Mouse (Mus musculus) megakaryocyte progenitor cell, adult 5-6 weeks (primary cell): ENCODE data around the gene Wnt10b. TPM values are rescaled to one million over a fixed set of nuclear protein-coding genes. Genes with fewer than 3 reads are reported as not detected.

Source experiments
- ATAC-seq: replicated peaks from 2 replicates; pipeline ENCODE4 v1.8.0; 2016; ENCODE audit warnings: mild to moderate bottlenecking, moderate TSS enrichment, inconsistent platforms; ENCODE audit not compliant: poor library complexity
- total RNA-seq, 2 experiments: library from RNA; stranded (forward) in 1 of 2; stranded (reverse) in 1 of 2; fragments of 157-497, 149-512 nt in 1 of 2; fragments of 200-1000 nt in 1 of 2; gene quantifications; 2 replicates each; pipeline versions ENCODE4 v1.2.3 to v1.2.4; 2015 to 2017

Wnt10b gene
- total RNA-seq, 2 experiments from 2014 or later, result 0.54 TPM; not detected in 1

- peak; percentile 49 for ATAC-seq
Observed at GRCm38 (mm10) chr15:98733370-98733769, 44.6 kb downstream of the Wnt10b start.

GRCm38 (mm10) chr15:98732006-98732531 is 45.9 kb downstream of the Wnt10b start:
- no peak for ATAC-seq

GRCm38 (mm10) chr15:98730790-98731189 is 47.2 kb downstream of the Wnt10b start:
- no peak for ATAC-seq

GRCm38 (mm10) chr15:98729791-98730545 is 48.0 kb downstream of the Wnt10b start:
- no peak for ATAC-seq

- ATAC-seq, result no peak
Observed at GRCm38 (mm10) chr15:98728366-98728765, 49.6 kb downstream of the Wnt10b start.

GRCm38 (mm10) chr15:98727443-98728321 is 50.3 kb downstream of the Wnt10b start, which contains the start of gene Fkbp11:
Gene Fkbp11 (minus strand): TSS chr15:98728198.
- peak; percentile 81 for ATAC-seq

GRCm38 (mm10) chr15:98726746-98727145 is 51.2 kb downstream of the Wnt10b start:
- ATAC-seq, result no peak

- no peak for ATAC-seq
Observed at GRCm38 (mm10) chr15:98726079-98726478, 51.9 kb downstream of the Wnt10b start.

- no peak for ATAC-seq
Observed at GRCm38 (mm10) chr15:98724441-98724840, 53.5 kb downstream of the Wnt10b start.

- peak; percentile 67 for ATAC-seq
Observed at GRCm38 (mm10) chr15:98722854-98723253, 55.1 kb downstream of the Wnt10b start.

- no peak for ATAC-seq
Observed at GRCm38 (mm10) chr15:98722191-98722590, 55.8 kb downstream of the Wnt10b start.

Other genes with a start within 250 kb of the Wnt10b start
- gene Kansl2, start 243.9 kb downstream of the Wnt10b start, total RNA-seq (2015), result 65.7 and 68.6 TPM in 2 replicates
- gene Kansl2, start 243.9 kb downstream of the Wnt10b start, total RNA-seq (2017), result 60.1 and 62.8 TPM in 2 replicates
- 47.1 and 57.8 TPM in 2 replicates for gene Ccnt1, start 207.2 kb downstream of the Wnt10b start, total RNA-seq (2015)
- gene Ccnt1, start 207.2 kb downstream of the Wnt10b start, total RNA-seq (2017), result 54.1 and 62.5 TPM in 2 replicates
- not detected in 2 replicates for gene 4930415O20Rik, start 207.1 kb downstream of the Wnt10b start, total RNA-seq (2015)
- not detected in 2 replicates for gene 4930415O20Rik, start 207.1 kb downstream of the Wnt10b start, total RNA-seq (2017)
- gene Adcy6, start 168.1 kb downstream of the Wnt10b start, total RNA-seq (2015), result 2.2 and 3.1 TPM in 2 replicates
- 6.7 and 7.7 TPM in 2 replicates for gene Adcy6, start 168.1 kb downstream of the Wnt10b start, total RNA-seq (2017)
- not detected in 2 replicates for gene Cacnb3, start 147.3 kb downstream of the Wnt10b start, total RNA-seq (2015)
- not detected in 2 replicates for gene Cacnb3, start 147.3 kb downstream of the Wnt10b start, total RNA-seq (2017)
- 22.1 and 25.0 TPM in 2 replicates for gene Ddx23, start 115.3 kb downstream of the Wnt10b start, total RNA-seq (2015)
- 88.0 and 121 TPM in 2 replicates for gene Ddx23, start 115.3 kb downstream of the Wnt10b start, total RNA-seq (2017)
- gene Rnd1, start 100.7 kb downstream of the Wnt10b start, total RNA-seq (2015), result 1.1 and 1.7 TPM in 2 replicates
- 3.3 and 3.5 TPM in 2 replicates for gene Rnd1, start 100.7 kb downstream of the Wnt10b start, total RNA-seq (2017)
- not detected in 2 replicates for gene Ccdc65, start 69.9 kb downstream of the Wnt10b start, total RNA-seq (2015)
- gene Ccdc65, start 69.9 kb downstream of the Wnt10b start, total RNA-seq (2017), result not detected in 2 replicates
- gene Fkbp11, start 50.0 kb downstream of the Wnt10b start, total RNA-seq (2015), result 45.2 and 50.0 TPM in 2 replicates
- 35.5 and 62.3 TPM in 2 replicates for gene Fkbp11, start 50.0 kb downstream of the Wnt10b start, total RNA-seq (2017)
- 32.3 and 35.2 TPM in 2 replicates for gene Arf3, start 14.9 kb downstream of the Wnt10b start, total RNA-seq (2015)
- 32.2 and 36.9 TPM in 2 replicates for gene Arf3, start 14.9 kb downstream of the Wnt10b start, total RNA-seq (2017)
- gene Wnt1, start 11.7 kb upstream of the Wnt10b start, total RNA-seq (2015), result not detected in 2 replicates
- gene Wnt1, start 11.7 kb upstream of the Wnt10b start, total RNA-seq (2017), result not detected in 2 replicates
- not detected in 2 replicates for gene Ddn, start 31.3 kb upstream of the Wnt10b start, total RNA-seq (2015)
- gene Ddn, start 31.3 kb upstream of the Wnt10b start, total RNA-seq (2017), result under 0.01 and 0.10 TPM in 2 replicates
- gene Prkag1, start 53.4 kb upstream of the Wnt10b start, total RNA-seq (2015), result 38.4 and 50.6 TPM in 2 replicates
- 97.3 and 105 TPM in 2 replicates for gene Prkag1, start 53.4 kb upstream of the Wnt10b start, total RNA-seq (2017)
- gene Kmt2d, start 93.1 kb upstream of the Wnt10b start, total RNA-seq (2015), result 38.5 and 43.3 TPM in 2 replicates
- 18.6 and 29.0 TPM in 2 replicates for gene Kmt2d, start 93.1 kb upstream of the Wnt10b start, total RNA-seq (2017)
- 10.7 and 17.8 TPM in 2 replicates for gene Rhebl1, start 116.4 kb upstream of the Wnt10b start, total RNA-seq (2015)
- gene Rhebl1, start 116.4 kb upstream of the Wnt10b start, total RNA-seq (2017), result 5.4 and 7.9 TPM in 2 replicates
- not detected in 2 replicates for gene Dhh, start 120.4 kb upstream of the Wnt10b start, total RNA-seq (2015)
- gene Dhh, start 120.4 kb upstream of the Wnt10b start, total RNA-seq (2017), result not detected in 2 replicates
- gene Lmbr1l, start 140.1 kb upstream of the Wnt10b start, total RNA-seq (2015), result 5.2 and 5.6 TPM in 2 replicates
- gene Lmbr1l, start 140.1 kb upstream of the Wnt10b start, total RNA-seq (2017), result 3.8 and 9.4 TPM in 2 replicates
- gene Tuba1b, start 156.4 kb upstream of the Wnt10b start, total RNA-seq (2015), result 2,787 and 2,962 TPM in 2 replicates
- gene Tuba1b, start 156.4 kb upstream of the Wnt10b start, total RNA-seq (2017), result 767 and 827 TPM in 2 replicates
- gene Gm49450, start 175.4 kb upstream of the Wnt10b start, total RNA-seq (2015), result 0.69 and 1.1 TPM in 2 replicates
- not detected in 2 replicates for gene Gm49450, start 175.4 kb upstream of the Wnt10b start, total RNA-seq (2017)
- gene Tuba1a, start 175.6 kb upstream of the Wnt10b start, total RNA-seq (2015), result 30.3 and 33.5 TPM in 2 replicates
- 15.3 and 22.2 TPM in 2 replicates for gene Tuba1a, start 175.6 kb upstream of the Wnt10b start, total RNA-seq (2017)